Comparison of ENCODE assay signal across 8 mouse cellular contexts in the genomic region with DNA sequence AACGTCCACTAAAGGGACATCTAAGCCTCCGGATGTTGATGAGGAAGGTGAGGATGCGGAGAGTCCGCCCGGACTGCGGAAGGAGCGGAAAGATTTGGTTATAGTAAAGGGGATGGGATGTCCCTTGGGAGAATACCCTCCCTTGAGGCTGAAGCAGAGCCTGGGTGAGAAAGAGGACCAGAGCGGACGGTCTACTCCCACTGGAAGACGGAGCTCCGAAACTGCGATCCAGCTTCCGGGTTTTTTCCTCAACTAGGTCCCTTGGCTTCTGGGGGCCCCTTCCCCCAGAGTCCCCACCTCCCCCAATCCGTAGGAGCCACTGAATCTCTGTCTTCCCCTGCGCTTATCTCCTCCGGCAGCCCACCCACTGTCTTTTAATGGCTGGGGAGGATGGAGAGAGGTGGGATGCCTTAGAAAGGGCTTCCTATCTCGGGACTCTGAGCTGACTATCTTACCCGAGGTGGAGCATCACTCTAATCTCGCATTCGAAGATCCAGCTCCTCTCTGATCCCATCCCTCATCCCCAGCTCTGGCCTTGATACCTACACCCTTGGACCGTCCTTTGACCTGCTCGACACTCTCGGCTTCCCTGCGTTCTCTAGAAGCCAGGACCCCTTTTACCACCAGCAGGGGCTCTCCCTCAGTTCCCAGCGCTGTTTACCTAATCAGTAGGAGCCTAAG. TPM values are rescaled to one million over a fixed set of nuclear protein-coding genes. Genes with fewer than 3 reads are reported as not detected.
DNase-seq lines count a peak whose midpoint lies in the region; ATAC-seq and TF ChIP-seq lines count a peak whose summit lies in the region.

No protein-coding gene starts in this region.

- H3K4me2 ChIP-seq in hindbrain, embryonic 11.5 days (replicated peaks; ENCODE audit: low read depth, low read length): peak overlapping the region; percentile 70
- peak overlapping the region; percentile 98 for H3K4me2 ChIP-seq in lung, postnatal 0 days (replicated peaks; ENCODE audit: low read depth, low read length)

- H3K4me1 ChIP-seq in hindbrain, embryonic 11.5 days (replicated peaks; ENCODE audit: control insufficient read depth, insufficient read depth, low read length): no peaks in the 10 kb centered on the region
- peaks cover 15% of the 10 kb centered on the region for H3K4me1 ChIP-seq in lung, postnatal 0 days (ENCODE audit: insufficient read depth, low read depth, low read length)

- H3K9me3 ChIP-seq in hindbrain, embryonic 11.5 days (ENCODE audit: control insufficient read depth, low read length): no peaks in the 10 kb centered on the region
- H3K9me3 ChIP-seq in lung, postnatal 0 days (ENCODE audit: low read length): no peaks in the 10 kb centered on the region

- no peaks in the 10 kb centered on the region for H3K27me3 ChIP-seq in hindbrain, embryonic 11.5 days (ENCODE audit: control insufficient read depth, insufficient read depth, low read length)
- H3K27me3 ChIP-seq in lung, postnatal 0 days (replicated peaks; ENCODE audit: insufficient read depth, low read length): no peaks in the 10 kb centered on the region

- TF ChIP-seq CTCF in lung, postnatal 0 days (IDR thresholded peaks at IDR 0.05): no peak

- peak; percentile 74 for DNase-seq in ES-CJ7 (ENCODE audit: low read depth, low spot score)
- peak; percentile 70 for DNase-seq in cerebellum, adult 8-10 months
- peak; percentile 58 to 85 for DNase-seq in frontal cortex, adult 2 months (ENCODE audit: extremely low spot score in 1 of 2, low spot score in 1 of 2)
- DNase-seq in hindbrain, embryonic 11.5 days (ENCODE audit: low spot score): peak; percentile 83
- peak; percentile 79 for DNase-seq in layer of hippocampus, postnatal 14 days (ENCODE audit: low spot score in 2 of 2)
- DNase-seq in lung, postnatal 0 days (ENCODE audit: low spot score): peak; percentile 68
- DNase-seq in ovary, postnatal 36 days (ENCODE audit: low spot score): peak; percentile 45
- peak; percentile 41 for DNase-seq in urinary bladder, postnatal 14 days (ENCODE audit: low spot score)

- H3K36me3 ChIP-seq in hindbrain, embryonic 11.5 days (ENCODE audit: control insufficient read depth, insufficient read depth, low read length): no peaks in the 10 kb centered on the region
- H3K36me3 ChIP-seq in lung, postnatal 0 days (ENCODE audit: insufficient read depth, low read length): no peaks in the 10 kb centered on the region

- peak overlapping the region; percentile 65 for H3K9ac ChIP-seq in hindbrain, embryonic 11.5 days (ENCODE audit: low read depth, low read length)
- peak overlapping the region; percentile 48; the same call in 1 of the 2 replicates for H3K9ac ChIP-seq in lung, postnatal 0 days (replicated peaks; ENCODE audit: low read depth)

- TF ChIP-seq EP300 in lung, postnatal 0 days (IDR thresholded peaks at IDR 0.05): no peak

- WGBS in hindbrain, embryonic 11.5 days: under 1% methylated on average over 25 of the region's 25 CpGs
- 1% methylated on average over 25 of the region's 25 CpGs for WGBS in lung, postnatal 0 days

- H3K27ac ChIP-seq in hindbrain, embryonic 11.5 days (ENCODE audit: low read depth, low read length): peak overlapping the region; percentile 58
- peak overlapping the region; percentile 78 for H3K27ac ChIP-seq in lung, postnatal 0 days (ENCODE audit: low read length)

- peak overlapping the region; percentile 78 for H3K4me3 ChIP-seq in hindbrain, embryonic 11.5 days (ENCODE audit: low read depth, low read length)
- peak overlapping the region; percentile 94 for H3K4me3 ChIP-seq in lung, postnatal 0 days (ENCODE audit: low read depth, low read length)

- peak; percentile 46 for ATAC-seq in hindbrain, embryonic 11.5 days (ENCODE audit: low FRiP score)
- no peak; the same call in 1 of the 2 replicates for ATAC-seq in lung, postnatal 0 days

RNA-seq across cellular contexts. Expression of a gene that starts 1.0 kb away (rescaled TPM):
- 67.9 and 76.8 TPM in 2 replicates for polyA plus RNA-seq in frontal cortex, adult 2 months (2012; rRNA removed)
- polyA plus RNA-seq in hindbrain, embryonic 11.5 days (2014; fragmentation: Nextera tagmentation; extraction: Ambion mirVana): 11.2 and 13.4 TPM in 2 replicates
- 100 to 1,000 TPM; 146 to 155 TPM for total RNA-seq in layer of hippocampus, postnatal 14 days (2021)
- polyA plus RNA-seq in lung, postnatal 0 days (2015; fragmentation: Nextera tagmentation; extraction: Ambion mirVana): 5.2 and 5.6 TPM in 2 replicates
